Mouse (Mus musculus): ENCODE data around the gene Rnf11.
"Not testable (repeated sequence)": the region's sequence is repeated elsewhere in the genome, so short reads cannot be mapped to it uniquely, and the experiment has no call there.

Rnf11 gene

GRCm38 (mm10) chr4:109410681-109411376, 73.7 kb downstream of the Rnf11 start:
- no peak for DNase-seq

- no peak for DNase-seq
Measured at GRCm38 (mm10) chr4:109407701-109408485, 76.6 kb downstream of the Rnf11 start.

DNA sequence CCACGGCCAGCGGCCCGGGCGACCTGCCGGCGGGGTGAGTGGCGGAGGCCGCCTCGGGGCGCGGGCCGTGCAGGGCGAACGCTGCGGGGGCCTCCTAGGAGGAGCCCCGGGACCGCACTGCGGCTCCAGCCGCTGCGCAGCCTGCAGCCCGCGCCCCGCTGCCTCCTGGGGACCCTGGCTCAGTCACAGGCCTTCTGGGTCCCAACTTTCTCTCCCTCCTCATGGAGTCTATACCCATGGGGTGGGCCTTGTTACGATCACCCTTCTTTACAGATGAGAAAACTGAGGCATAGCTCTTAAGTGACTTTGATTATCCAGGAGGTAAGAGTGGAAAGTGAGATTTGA, 77.4 kb downstream of the Rnf11 start:
- DNase-seq, result no peak

- DNase-seq, result peak; percentile 53
Measured at GRCm38 (mm10) chr4:109406486-109407175, 77.9 kb downstream of the Rnf11 start, which contains the start of gene Ttc39a. TSS of gene Ttc39a (plus strand) at chr4:109406623.

DNA sequence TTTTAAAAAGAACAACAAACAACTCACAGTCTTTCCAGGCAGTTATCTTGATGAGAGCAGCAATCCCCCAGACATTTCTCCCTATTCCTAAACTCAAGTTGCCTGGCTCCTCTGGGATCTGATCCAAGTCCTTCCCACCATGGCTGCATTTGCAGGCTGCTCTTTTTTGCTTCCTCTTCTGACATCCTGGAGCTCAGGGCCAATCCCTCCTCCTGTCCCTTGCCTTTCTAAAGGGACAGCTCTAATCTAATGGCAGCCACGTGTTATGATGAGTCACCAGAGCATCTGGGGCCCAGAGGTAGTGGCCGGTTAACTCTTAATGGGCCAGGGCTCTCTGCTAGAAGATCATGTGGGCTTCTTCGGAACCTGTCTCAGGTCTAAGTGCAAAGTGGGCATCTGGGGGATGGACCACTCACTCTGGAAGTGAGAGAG, 78.5 kb downstream of the Rnf11 start:
- peak; percentile 67 for DNase-seq

GRCm38 (mm10) chr4:109405415-109405814, 79.1 kb downstream of the Rnf11 start:
- no peak for DNase-seq

GRCm38 (mm10) chr4:109404908-109405307, 79.6 kb downstream of the Rnf11 start:
- not testable (repeated sequence) for DNase-seq

GRCm38 (mm10) chr4:109401176-109401689, 83.3 kb downstream of the Rnf11 start:
- DNase-seq, result no peak
